Mouse (Mus musculus) brain, embryonic 14.5 days (tissue): Measurements from ENCODE around the gene Atp5b.

Experiments used
- CTCF ChIP-seq: fragments of 200-500 bp; IDR thresholded peaks from 2 replicates; pipeline ENCODE4 v1.5.1; 2012; ENCODE audit warnings: inconsistent platforms, mild to moderate bottlenecking, moderate library complexity, borderline replicate concordance; ENCODE audit not compliant: insufficient read depth, insufficient read length; ENCODE audit errors: extremely low read depth
- POLR2A ChIP-seq: fragments of 200-500 bp; IDR thresholded peaks from 2 replicates; pipeline ENCODE4 v1.6.1; 2012; ENCODE audit warnings: mild to moderate bottlenecking, inconsistent platforms, borderline replicate concordance; ENCODE audit not compliant: poor library complexity, insufficient read depth, insufficient read length, severe bottlenecking; ENCODE audit errors: extremely low read depth

DNA sequence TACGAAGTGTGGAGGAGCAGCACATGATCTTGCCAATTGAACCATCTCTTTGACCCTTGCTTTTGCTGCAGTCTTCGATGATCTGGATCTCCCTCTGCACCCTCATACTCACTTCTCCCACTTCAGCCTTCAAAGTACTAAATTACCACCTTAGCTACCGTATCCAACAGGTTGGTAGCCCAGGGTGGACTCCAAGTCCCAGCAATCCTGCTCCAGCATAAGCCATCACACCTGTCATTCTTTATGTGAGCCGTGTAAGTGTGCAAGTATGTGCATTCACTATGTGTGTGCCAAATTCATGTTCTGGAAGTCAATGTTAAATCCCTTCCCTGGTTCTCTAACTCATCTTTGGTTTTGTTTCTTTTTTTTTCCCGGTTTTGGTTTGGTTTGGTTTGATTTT lies 31.5 kb upstream of the Atp5b start:
- TF ChIP-seq CTCF (no peak), POLR2A (no peak)
